Mouse (Mus musculus) adrenal gland, adult (tissue): Measurements from ENCODE around the gene Zfp771.
"Not testable (repeated sequence)": the region's sequence is repeated elsewhere in the genome, so short reads cannot be mapped to it uniquely, and the experiment has no call there.

Experiments used
- DNase-seq, 2 experiments: peaks; one replicate each; pipeline ENCODE4 v3.0.0; 2022 to 2023; ENCODE audit warnings: low spot score in 1 of 2; ENCODE audit not compliant: inconsistent age in 2 of 2

The Zfp771 gene

DNA sequence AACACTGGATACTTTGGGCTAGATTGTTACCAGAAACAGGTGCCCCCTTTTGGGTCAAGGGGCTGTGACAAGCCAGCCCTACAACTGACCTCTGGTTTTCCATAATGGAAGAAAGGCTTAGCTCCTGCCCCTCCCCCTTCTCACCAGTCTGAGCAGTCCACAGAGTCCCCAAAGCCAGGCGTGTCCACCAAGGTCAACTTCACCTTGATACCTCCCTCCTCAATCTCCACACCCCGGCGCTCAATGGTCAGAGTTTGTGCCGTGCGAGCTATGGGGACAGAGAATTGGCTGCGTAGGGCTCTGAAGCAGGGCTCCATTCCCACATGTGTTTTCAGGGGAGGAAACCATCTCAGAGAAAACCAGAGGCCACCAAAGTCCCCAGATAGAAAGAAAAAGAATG lies 26.6 kb upstream of the Zfp771 start:
- no peak for DNase-seq

DNA sequence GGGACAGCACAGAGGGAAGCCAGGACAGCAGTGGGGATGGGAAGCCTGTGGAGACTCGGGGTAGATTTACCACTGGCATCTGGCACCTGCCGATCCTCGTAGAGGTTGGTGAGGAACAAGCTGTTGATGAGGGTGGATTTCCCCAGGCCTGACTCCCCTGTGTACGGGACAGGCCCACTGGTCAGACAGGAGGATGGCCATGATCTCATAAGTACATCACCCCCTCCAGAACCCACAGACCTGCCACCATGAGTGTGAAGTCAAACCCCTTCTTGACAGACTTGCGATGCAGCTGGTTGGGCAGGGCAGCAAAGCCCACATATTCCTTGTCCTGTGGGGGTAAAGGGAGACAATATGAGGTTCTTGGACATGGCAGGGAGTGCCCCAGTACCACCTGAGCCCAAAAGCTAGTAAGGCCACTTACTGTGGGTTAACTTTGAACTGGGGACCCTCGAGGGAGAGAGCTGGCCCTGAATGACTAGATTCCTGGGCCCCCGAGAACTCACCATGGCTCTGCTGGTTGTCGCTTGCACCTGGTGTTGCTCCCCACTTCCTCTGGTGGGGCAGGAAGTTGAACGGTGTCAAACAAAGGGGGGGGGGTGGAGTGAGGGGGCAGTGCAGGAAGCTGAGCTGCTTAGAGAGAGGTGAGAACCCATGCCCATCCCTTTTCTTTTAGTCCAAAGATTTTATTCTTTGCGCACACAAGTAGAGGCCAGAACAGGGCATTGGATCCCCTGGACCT lies 26.0 kb upstream of the Zfp771 start:
- DNase-seq = peak in 1 of 2 experiments; percentile 20

DNA sequence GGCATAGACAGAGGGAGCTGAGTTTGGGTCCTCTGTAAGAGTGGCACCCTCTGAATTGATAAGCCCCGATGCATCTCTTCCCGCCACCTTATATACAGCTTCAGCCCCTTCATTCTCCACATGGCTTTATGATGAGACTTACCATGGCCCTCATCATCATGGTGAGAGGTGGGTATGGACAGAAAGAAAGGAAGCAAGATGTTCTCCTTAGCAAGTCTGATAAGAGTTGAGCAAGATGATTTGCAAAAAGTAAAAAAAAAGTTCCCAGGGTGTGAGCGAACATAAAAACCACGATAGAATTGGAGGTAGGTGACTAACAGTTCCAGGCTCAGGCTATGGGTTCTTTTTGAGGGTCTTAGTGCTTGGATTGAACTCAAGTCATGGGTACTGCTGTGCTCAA lies 25.4 kb upstream of the Zfp771 start:
- no peak for DNase-seq

DNA sequence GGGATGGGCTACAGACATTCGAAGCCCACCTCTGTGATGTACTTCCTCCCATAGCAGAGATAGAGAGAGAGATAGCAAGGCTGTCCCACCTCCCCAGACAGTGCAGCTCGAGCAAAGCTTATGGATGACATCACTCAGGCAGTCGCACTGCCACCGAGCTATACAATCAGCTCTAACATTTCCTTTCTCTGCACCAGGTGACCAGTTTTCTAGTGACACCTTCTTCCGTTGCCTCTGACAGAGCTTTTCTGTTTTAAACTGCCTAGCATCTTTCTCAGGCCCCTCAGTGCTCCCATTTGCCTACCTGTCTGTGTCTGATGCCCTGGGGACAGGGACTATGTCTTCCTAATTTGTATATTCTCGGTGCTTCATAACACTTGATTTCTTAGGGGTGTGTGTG lies 23.6 kb upstream of the Zfp771 start:
- no peak for DNase-seq

DNA sequence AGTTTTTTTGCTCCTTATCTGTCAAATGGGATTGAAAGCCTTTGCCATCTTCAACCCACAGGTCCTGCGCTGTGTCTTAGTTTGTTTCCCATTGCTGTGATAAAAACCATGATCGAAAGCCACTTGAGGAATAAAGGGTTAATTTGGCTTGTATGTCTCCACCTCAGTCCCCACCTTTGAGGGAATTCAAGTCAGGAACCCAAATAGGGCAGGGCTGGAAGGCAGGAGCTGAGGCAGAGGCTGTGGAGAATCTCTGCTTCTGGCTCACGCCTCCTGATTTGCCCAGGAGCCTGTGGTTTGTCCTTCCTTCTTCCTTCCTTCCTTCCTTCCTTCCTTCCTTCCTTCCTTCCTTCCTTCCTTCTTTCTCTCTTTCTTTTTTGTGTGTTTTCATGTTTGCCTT lies 21.0 kb upstream of the Zfp771 start:
- no peak for DNase-seq

GRCm38 (mm10) chr7:127223515-127224478 lies 20.3 kb upstream of the Zfp771 start:
- no peak for DNase-seq

GRCm38 (mm10) chr7:127224616-127225015 lies 19.5 kb upstream of the Zfp771 start:
- no peak for DNase-seq

- DNase-seq = no peak
Measured at GRCm38 (mm10) chr7:127225147-127225995, 18.7 kb upstream of the Zfp771 start.

DNA sequence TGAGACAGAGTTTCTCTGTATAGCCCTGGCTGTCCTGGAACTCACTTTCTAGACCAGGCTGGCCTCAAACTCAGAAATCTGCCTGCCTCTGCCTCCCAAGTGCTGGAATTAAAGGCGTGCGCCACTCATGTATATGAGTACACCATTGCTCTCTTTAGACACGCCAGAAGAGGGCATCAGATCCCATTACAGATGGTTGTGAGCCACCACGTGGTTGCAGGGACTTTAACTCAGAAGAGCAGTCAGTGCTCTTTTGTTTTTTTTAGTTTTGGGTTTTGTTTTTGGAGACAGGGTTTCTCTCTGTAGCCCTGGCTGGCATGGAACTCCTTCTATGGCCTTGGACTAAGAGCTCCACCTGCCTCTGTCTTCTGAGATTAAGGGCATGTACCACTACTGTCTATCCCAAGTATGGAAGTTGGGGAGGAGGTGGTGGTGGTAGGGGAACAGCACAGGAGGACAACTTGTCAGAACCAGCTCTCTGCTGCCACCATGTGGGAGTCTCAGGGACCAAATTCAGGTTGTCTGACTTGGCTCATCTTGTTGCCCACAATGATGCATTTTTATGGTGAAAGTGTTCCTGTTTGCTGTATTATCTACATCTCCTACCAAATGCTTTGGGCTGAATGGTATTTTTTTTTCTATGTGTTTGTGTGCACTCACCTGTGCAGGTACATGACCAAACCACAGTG lies 15.3 kb upstream of the Zfp771 start:
- peak; percentile 79 to 91 for DNase-seq

- DNase-seq = peak in 1 of 2 experiments; percentile 18
Measured at GRCm38 (mm10) chr7:127231376-127231775, 12.7 kb upstream of the Zfp771 start.

DNA sequence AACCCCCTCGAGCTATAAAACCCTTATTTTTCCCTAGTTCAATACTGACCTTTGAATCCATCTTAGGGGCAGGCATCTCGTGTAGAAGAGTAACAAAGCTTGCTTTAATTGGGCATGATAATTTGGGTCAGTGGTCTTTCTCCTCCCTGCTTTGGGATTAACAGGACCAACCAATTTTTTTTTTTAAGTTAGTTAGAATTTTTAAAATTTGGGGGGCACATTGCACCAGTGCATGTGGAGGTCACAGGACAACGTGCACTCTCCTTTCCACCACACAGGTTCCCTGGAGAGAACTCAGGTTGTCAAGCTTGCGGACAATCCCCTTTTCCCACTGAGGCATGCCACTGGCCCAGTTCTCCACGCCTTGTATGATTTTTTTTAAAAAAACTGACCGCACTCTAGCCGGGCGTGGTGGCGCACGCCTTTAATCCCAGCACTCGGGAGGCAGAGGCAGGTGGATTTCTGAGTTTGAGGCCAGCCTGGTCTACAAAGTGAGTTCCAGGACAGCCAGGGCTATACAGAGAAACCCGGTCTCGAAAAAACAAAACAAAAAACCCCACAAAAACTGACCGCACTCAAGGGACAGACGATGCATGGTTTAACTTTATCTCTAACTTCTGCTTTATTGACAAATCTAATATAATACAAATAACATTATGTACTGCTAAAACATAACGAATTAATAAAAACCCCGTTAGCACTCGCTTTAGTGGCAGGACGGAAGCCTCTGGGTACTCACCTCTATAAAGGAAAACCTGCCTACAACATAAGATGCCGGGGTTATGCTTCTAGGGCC lies 12.1 kb upstream of the Zfp771 start:
- peak in 1 of 2 experiments; percentile 47 for DNase-seq

DNA sequence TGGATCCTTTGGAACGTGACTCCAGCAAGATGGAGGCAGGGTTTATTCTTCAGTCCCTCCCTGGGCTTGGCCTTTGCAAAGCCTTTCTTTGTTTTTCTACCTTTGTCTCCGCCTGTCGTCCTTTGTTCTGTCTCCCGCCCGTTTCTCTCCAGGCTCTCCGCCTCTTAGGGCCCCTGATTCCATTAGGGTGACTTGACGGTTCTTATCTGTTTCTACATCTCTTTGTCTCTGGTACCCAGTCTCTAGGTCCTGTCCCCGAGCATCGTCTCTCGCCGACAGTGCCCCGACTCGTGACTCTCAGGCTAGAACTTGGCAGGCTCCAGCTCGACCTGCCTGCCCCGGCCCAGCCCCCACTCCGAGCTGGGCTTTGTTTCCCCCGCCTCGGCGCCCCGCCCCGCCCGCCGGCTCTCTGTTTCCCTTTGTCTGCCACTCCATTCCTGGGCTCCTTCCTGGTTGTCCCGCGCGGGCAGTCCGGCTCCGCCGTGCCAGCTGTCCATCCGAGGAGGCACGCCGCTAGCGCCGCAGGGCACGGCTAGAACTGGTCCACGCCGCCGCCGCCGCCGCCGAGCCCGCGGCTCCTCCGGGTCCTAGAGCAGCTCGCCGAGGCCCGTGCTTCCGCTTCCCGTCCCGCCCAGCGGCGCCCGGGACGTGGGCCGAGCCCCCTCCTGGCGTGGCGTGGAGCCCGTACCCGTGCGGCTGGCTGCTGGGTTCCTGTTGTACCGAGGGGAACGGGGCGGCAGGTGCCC lies 11.3 kb upstream of the Zfp771 start, which contains the start of the genes Zfp553 and Sept1:
Gene Zfp553, plus strand, starts transcription at position 440 of the 746 bp plus-strand sequence.
Gene Sept1, minus strand, starts transcription at position 509 of the 746 bp plus-strand sequence.
- DNase-seq = peak; percentile 89 to 95

GRCm38 (mm10) chr7:127233368-127233749 lies 10.7 kb upstream of the Zfp771 start:
- no peak for DNase-seq

DNA sequence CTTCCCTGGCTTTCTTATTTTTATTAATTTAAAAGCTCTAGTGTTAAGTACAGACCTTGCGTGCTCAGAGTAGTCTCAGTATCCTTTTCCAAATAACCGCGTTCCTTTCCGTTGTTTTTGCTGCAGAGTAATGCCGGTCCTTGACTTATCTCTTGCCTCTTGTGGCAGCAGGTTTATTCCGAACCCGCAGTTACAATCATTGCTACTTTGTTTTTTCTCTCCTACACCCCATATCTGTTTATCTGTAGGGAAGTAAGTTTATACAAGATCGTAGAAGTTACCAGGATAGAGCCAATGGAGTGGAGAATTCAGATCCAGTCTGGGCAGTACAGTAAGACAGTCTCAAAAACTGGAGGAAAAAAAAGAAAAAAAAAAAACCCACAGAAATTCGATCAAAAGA lies 10.3 kb upstream of the Zfp771 start:
- DNase-seq = no peak

DNA sequence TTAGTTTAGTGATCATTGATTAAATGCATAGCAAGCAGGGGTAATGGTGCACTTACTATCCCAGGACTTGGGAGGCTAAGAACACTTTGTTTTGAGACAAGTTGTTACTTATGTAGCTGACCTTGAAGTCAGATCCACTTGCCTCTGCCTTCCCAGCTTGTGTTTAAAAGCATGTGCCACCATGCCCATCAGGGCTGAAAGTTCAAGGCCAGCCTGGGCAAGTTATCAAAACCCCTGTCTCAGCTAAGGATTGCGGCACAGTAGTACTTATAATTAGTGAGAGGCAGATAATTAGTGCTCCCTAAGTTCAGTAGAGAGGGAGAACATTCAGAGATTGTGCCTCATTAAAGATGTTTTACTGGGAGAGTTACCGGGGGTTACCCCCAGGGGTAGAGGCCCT lies 9.3 kb upstream of the Zfp771 start:
- DNase-seq = peak; percentile 67 to 69

DNA sequence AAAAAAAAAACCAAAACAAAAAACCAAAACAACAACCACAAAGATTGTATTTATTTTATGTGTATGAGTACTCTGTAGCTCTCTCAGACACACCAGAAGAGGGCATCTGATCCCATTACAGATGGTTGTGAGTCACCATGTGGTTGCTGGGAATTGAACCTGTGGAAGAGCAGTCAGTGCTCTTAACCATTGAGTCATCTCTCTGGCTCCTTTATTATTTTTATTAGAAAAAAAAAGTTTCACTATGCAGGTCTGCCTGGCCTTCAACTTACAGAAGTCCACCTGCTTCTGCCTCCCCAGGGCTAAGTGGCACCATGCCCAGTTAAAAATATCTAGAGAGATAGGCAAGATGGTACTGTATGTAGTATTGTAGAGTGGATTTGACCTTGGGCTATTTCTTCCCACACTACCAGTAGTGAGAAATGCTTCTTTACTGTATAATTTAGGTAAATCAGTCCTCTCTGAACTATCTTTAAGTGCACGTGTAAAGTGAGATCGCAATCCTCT lies 660 bp upstream of the Zfp771 start:
- DNase-seq = no peak

GRCm38 (mm10) chr7:127244658-127245510 lies 810 bp downstream of the Zfp771 start:
- no peak for DNase-seq

GRCm38 (mm10) chr7:127250511-127250910 lies 6.4 kb downstream of the Zfp771 start:
- not testable (repeated sequence) for DNase-seq
